Mouse (Mus musculus) limb, embryonic 14.5 days (tissue): Measurements from ENCODE around the gene Cdcp2. TPM values are rescaled to one million over a fixed set of nuclear protein-coding genes. Genes with fewer than 3 reads are reported as not detected.

ENCODE experiments used
- ATAC-seq: fragments of 200-750 bp; cut with Nextera tagmentation; 2 replicates; pipeline ENCODE4 v1.8.0; 2017; ENCODE audit warnings: low read depth, moderate number of reproducible peaks, moderate TSS enrichment; ENCODE audit not compliant: low FRiP score
- DNase-seq: peaks from one replicate; pipeline ENCODE4 v3.0.0-alpha.2; 2015; ENCODE audit warnings: low spot score
- H3K27ac ChIP-seq: fragments of 300-500 bp; sonication (generic); replicated peaks from 2 replicates; pipeline ENCODE4 v1.5.1; 2014; ENCODE audit warnings: low read depth, mild to moderate bottlenecking, low read length, moderate library complexity, mixed read lengths
- H3K27me3 ChIP-seq: fragments of 300-500 bp; sonication (generic); 2 replicates; pipeline ENCODE4 v1.6.1; 2014; ENCODE audit warnings: low read length, mixed read lengths; ENCODE audit not compliant: control insufficient read depth, insufficient read depth
- H3K36me3 ChIP-seq: fragments of 300-500 bp; sonication (generic); 2 replicates; pipeline ENCODE4 v1.6.1; 2014; ENCODE audit warnings: mild to moderate bottlenecking, low read length, moderate library complexity, mixed read lengths; ENCODE audit not compliant: control insufficient read depth, insufficient read depth
- H3K4me1 ChIP-seq: fragments of 300-500 bp; sonication (generic); 2 replicates; pipeline ENCODE4 v1.6.1; 2014; ENCODE audit warnings: antibody characterized with exemption, low read length, mixed read lengths; ENCODE audit not compliant: control insufficient read depth, insufficient read depth
- H3K4me2 ChIP-seq: fragments of 300-500 bp; sonication (generic); replicated peaks from 2 replicates; pipeline ENCODE4 v1.6.1; 2014; ENCODE audit warnings: low read depth, mild to moderate bottlenecking, low read length, moderate library complexity; ENCODE audit not compliant: severe bottlenecking
- H3K4me3 ChIP-seq: fragments of 300-500 bp; sonication (generic); replicated peaks from 2 replicates; pipeline ENCODE4 v1.5.1; 2014; ENCODE audit warnings: low read length
- H3K9ac ChIP-seq: fragments of 300-500 bp; sonication (generic); 2 replicates; pipeline ENCODE4 v1.6.1; 2014; ENCODE audit warnings: mild to moderate bottlenecking, low read depth, low read length, moderate library complexity; ENCODE audit not compliant: severe bottlenecking
- H3K9me3 ChIP-seq: fragments of 300-500 bp; sonication (generic); 2 replicates; pipeline ENCODE4 v1.6.1; 2016; ENCODE audit warnings: low read length; ENCODE audit not compliant: control insufficient read depth
- POLR2A ChIP-seq: fragments of 200-500 bp; IDR thresholded peaks from 2 replicates; pipeline ENCODE4 v1.8.0; 2012; ENCODE audit warnings: inconsistent platforms, mild to moderate bottlenecking, moderate library complexity, borderline replicate concordance; ENCODE audit not compliant: insufficient read depth, insufficient read length; ENCODE audit errors: extremely low read depth
- WGBS: fragments of 180-500 bp; shearing (Covaris S2); extraction: QIAGEN DNeasy Blood & Tissue Kit; methylation state at CpG from one replicate; pipeline ENCODE4 v1.1.7; 2014; 5-methylcytosine and 5-hydroxymethylcytosine counted together
- polyA plus RNA-seq, 2 experiments: library from polyadenylated mRNA; depleted of rRNA in 1 of 2; stranded (reverse) in 1 of 2; unstranded in 1 of 2; fragments of >200 nt; fragmentation: Nextera tagmentation in 1 of 2; extraction: Ambion mirVana in 1 of 2; gene quantifications; 2 replicates each; pipeline versions ENCODE4 v1.2.1 to v1.2.3; 2012 to 2014

Cdcp2 gene
- polyA plus RNA-seq, 2 experiments = 0.04 TPM; not detected in 1

- DNase-seq (no peak), ATAC-seq (no peak)
- peaks cover 53% of the 10 kb centered on the region for H3K36me3 ChIP-seq
Observed at GRCm38 (mm10) chr4:107056088-107056487, 40.6 kb upstream of the Cdcp2 start.

DNA sequence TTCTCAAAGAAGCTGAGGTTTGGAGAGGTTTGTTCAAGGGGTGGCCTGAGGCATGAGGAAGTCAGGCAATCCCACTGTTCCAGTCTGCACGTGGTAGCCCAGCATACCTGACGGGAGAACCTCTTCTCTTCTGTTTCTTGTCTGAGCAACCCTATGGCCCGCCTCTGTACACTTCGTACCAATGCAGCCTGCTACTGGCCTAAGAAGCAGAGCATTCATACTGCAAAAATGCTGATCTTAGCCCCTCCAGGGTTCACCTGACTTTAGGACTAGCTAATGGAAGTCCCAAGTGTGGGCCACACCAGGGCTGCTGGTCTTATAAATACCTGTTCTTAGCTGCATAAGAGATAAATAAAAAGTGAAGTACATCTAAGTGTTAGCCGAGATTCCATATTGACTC is 38.3 kb upstream of the Cdcp2 start:
- 92% methylated on average over 5 of the region's 5 CpGs for WGBS
- Histone ChIP-seq H3K27me3 (no peaks in the 10 kb centered on the region), H3K36me3 (peaks cover 64% of the 10 kb centered on the region), H3K4me3 (no peak overlapping the region), H3K9me3 (no peaks in the 10 kb centered on the region), H3K4me2 (no peak overlapping the region), H3K9ac (no peak overlapping the region), H3K4me1 (no peaks in the 10 kb centered on the region), H3K27ac (no peak overlapping the region)
- ATAC-seq (no peak), DNase-seq (no peak)
- no peak for TF ChIP-seq POLR2A

More at GRCm38 (mm10) chr4:107056088-107056487, 40.6 kb upstream of the Cdcp2 start:
- no peaks in the 10 kb centered on the region for H3K9me3 ChIP-seq
- H3K4me3 ChIP-seq = no peak overlapping the region
- TF ChIP-seq POLR2A = no peak
- 79% methylated on average over 3 of the region's 3 CpGs for WGBS
- no peaks in the 10 kb centered on the region for H3K27me3 ChIP-seq
- H3K27ac ChIP-seq = no peak overlapping the region
- no peak overlapping the region for H3K9ac ChIP-seq
- no peaks in the 10 kb centered on the region for H3K4me1 ChIP-seq
- no peak overlapping the region for H3K4me2 ChIP-seq

GRCm38 (mm10) chr4:107058781-107059180 is 37.9 kb upstream of the Cdcp2 start:
- Histone ChIP-seq H3K9me3 (no peaks in the 10 kb centered on the region), H3K36me3 (peaks cover 68% of the 10 kb centered on the region)

GRCm38 (mm10) chr4:107061560-107061959 is 35.1 kb upstream of the Cdcp2 start:
- no peak for TF ChIP-seq POLR2A
- ATAC-seq (no peak), DNase-seq (no peak)
- Histone ChIP-seq H3K9me3 (no peaks in the 10 kb centered on the region), H3K36me3 (peaks cover 72% of the 10 kb centered on the region), H3K4me3 (no peak overlapping the region), H3K4me2 (no peak overlapping the region), H3K9ac (no peak overlapping the region), H3K27ac (no peak overlapping the region), H3K4me1 (no peaks in the 10 kb centered on the region), H3K27me3 (no peaks in the 10 kb centered on the region)
- WGBS = 94% methylated on average over 4 of the region's 4 CpGs

More at GRCm38 (mm10) chr4:107058781-107059180, 37.9 kb upstream of the Cdcp2 start:
- DNase-seq (no peak), ATAC-seq (no peak)
- 76% methylated on average over 6 of the region's 6 CpGs for WGBS
- Histone ChIP-seq H3K4me3 (no peak overlapping the region), H3K4me2 (no peak overlapping the region), H3K4me1 (no peaks in the 10 kb centered on the region), H3K27ac (no peak overlapping the region), H3K27me3 (no peaks in the 10 kb centered on the region), H3K9ac (no peak overlapping the region)
- TF ChIP-seq POLR2A = no peak

DNA sequence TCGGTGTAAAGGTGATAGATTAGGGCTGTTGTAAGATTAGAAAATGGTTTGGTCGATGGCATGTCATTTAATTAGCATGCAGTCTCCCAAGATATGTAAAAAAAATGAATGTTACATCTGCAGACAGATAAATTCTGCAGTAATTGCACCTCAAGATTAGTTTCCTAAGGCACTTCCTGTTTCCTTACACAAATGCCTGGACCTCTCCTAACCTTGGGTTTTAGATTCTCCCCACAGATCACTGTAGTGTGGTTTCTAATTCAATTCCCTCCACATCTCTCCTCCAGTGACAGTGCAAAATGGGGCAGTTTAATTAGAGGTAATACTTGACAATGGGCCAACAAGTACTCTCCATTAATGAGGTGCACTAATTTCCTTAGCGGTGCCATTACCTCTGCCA is 33.5 kb upstream of the Cdcp2 start:
- H3K4me1 ChIP-seq = peaks cover 5% of the 10 kb centered on the region; the same call in 1 of the 2 replicates
- H3K27ac ChIP-seq = no peak overlapping the region
- no peaks in the 10 kb centered on the region for H3K9me3 ChIP-seq
- no peaks in the 10 kb centered on the region for H3K27me3 ChIP-seq
- no peak for DNase-seq
- 83% methylated on average over 3 of the region's 3 CpGs for WGBS
- ATAC-seq = no peak
- no peak overlapping the region for H3K4me3 ChIP-seq
- no peak for TF ChIP-seq POLR2A
- H3K4me2 ChIP-seq = no peak overlapping the region
- H3K9ac ChIP-seq = no peak overlapping the region
- peaks cover 55% of the 10 kb centered on the region for H3K36me3 ChIP-seq
